Mouse (Mus musculus) brain, embryonic 14.5 days (tissue): ENCODE data around the gene Ttll4. TPM values are rescaled to one million over a fixed set of nuclear protein-coding genes. Genes with fewer than 3 reads are reported as not detected.

Source experiments
- DNase-seq: peaks from one replicate; pipeline ENCODE4 v3.0.0-alpha.2; 2011; ENCODE audit warnings: low read depth
- CTCF ChIP-seq: fragments of 200-500 bp; IDR thresholded peaks from 2 replicates; pipeline ENCODE4 v1.5.1; 2012; ENCODE audit warnings: inconsistent platforms, mild to moderate bottlenecking, moderate library complexity, borderline replicate concordance; ENCODE audit not compliant: insufficient read depth, insufficient read length; ENCODE audit errors: extremely low read depth
- POLR2A ChIP-seq: fragments of 200-500 bp; IDR thresholded peaks from 2 replicates; pipeline ENCODE4 v1.6.1; 2012; ENCODE audit warnings: mild to moderate bottlenecking, inconsistent platforms, borderline replicate concordance; ENCODE audit not compliant: poor library complexity, insufficient read depth, insufficient read length, severe bottlenecking; ENCODE audit errors: extremely low read depth
- polyA plus RNA-seq: library from polyadenylated mRNA; depleted of rRNA; stranded (reverse); fragments of >200 nt; gene quantifications from 2 replicates; pipeline ENCODE4 v1.2.3, GENCODE M21; 2012

Ttll4 gene
- polyA plus RNA-seq, 1 experiment, result 35.0 TPM

DNA sequence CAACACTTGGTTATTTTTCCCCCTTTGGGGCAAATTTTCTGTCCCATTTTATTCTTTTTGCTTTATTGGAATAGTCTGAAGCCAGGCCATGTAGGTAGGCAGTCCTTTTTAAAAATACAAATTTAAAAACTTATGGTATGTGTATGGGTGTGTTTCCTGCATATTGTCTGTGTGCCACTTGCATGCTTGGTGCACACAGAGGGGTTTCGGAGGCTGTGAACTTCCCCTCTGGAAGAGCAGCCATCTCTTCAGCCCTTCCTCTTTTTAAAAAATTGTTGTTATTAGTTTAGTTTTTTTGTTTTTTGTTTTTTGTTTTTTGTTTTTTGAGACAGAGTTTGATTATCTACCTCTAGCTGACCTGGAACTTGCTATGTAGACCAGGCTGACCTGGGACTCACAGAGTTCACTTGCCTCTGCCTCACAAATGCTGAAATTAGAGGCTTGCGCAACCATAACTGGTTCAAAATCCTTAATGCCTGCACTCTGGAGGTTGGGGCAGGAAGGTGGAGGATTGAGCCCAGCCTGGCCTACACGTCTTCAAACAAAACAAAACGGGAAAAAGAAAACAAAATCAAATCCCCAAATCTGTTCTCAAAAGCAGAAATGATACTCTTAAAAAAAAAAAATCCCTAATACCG is 51.0 kb downstream of the Ttll4 start:
- no peak for TF ChIP-seq POLR2A
- no peak for TF ChIP-seq CTCF
- no peak for DNase-seq

DNA sequence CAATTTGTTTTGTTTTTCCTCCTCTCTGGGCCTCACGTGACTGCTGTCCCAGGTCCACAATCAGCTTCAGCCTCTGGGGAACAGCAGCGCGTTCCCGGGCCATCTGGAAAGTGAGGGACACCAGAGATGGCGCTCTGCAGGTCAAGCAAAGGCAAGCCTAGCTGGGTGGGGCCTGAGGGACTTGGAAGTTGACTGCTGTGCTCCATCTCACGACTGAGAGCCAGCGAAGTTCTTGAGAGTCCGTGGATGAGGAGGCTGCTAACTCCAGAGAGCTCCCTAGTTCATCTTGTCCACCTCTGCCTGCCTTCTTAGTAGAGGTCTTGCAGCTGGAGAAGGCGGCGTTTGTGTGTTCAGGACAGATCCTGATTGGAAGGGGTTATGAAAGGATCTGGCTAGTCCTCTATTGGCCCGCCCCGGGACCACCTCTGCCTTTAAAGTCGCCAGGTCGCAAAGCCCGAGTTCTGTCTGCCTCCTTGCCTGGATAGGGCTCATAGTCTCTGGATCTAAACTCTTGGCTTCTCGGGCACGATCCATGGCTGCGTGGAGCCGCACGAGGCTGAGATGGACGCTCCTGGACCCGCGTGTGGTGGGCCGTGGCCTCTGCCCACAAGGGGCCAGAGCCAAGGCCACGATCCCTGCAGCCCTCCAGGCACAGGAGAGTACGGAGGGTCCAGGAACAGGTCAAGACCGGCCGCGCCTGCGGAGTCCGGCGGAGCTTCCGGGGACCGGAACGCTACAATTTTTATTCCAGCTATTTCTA is 51.7 kb downstream of the Ttll4 start, which contains the start of gene Cyp27a1:
Gene Cyp27a1 (plus strand): TSS at position 476 of the 760 bp plus-strand sequence.
- DNase-seq, result peak; percentile 49
- TF ChIP-seq POLR2A, result no peak
- no peak for TF ChIP-seq CTCF

GRCm38 (mm10) chr1:74713859-74714730 is 52.5 kb downstream of the Ttll4 start:
- no peak for DNase-seq
- TF ChIP-seq POLR2A, result no peak
- no peak for TF ChIP-seq CTCF

GRCm38 (mm10) chr1:74714967-74715366 is 53.4 kb downstream of the Ttll4 start:
- no peak for DNase-seq
- no peak for TF ChIP-seq POLR2A

- TF ChIP-seq CTCF, result no peak
- no peak for TF ChIP-seq POLR2A
- no peak for DNase-seq
Measured at GRCm38 (mm10) chr1:74715468-74715867, 53.9 kb downstream of the Ttll4 start.

- no peak for TF ChIP-seq POLR2A
- TF ChIP-seq CTCF, result no peak
- no peak for DNase-seq
Measured at GRCm38 (mm10) chr1:74715886-74716285, 54.3 kb downstream of the Ttll4 start.

- DNase-seq, result no peak
- TF ChIP-seq POLR2A (no peak), CTCF (no peak)
Measured at GRCm38 (mm10) chr1:74718113-74718512, 56.6 kb downstream of the Ttll4 start.

- no peak for DNase-seq
Measured at GRCm38 (mm10) chr1:74719281-74719680, 57.7 kb downstream of the Ttll4 start.

GRCm38 (mm10) chr1:74721657-74722056 is 60.1 kb downstream of the Ttll4 start:
- TF ChIP-seq CTCF (no peak), POLR2A (no peak)
- DNase-seq, result no peak

More at GRCm38 (mm10) chr1:74719281-74719680, 57.7 kb downstream of the Ttll4 start:
- no peak for TF ChIP-seq CTCF

GRCm38 (mm10) chr1:74723748-74724147 is 62.2 kb downstream of the Ttll4 start:
- DNase-seq, result peak; percentile 6
- TF ChIP-seq POLR2A (no peak), CTCF (peak; percentile 35; the same call in 1 of the 2 replicates)

- DNase-seq, result no peak
- TF ChIP-seq CTCF (no peak), POLR2A (no peak)
Measured at GRCm38 (mm10) chr1:74726114-74726513, 64.6 kb downstream of the Ttll4 start.
